Mouse (Mus musculus): Measurements from ENCODE around the gene Asb13. TPM values are rescaled to one million over a fixed set of nuclear protein-coding genes. Genes with fewer than 3 reads are reported as not detected.
A peak's percentile ranks its signal among the peaks of the same experiment; 100 is the strongest.

The Asb13 gene
- polyA plus RNA-seq (2014; fragmentation: Nextera tagmentation; extraction: Ambion mirVana): 6.0 and 6.6 TPM in 2 replicates

GRCm38 (mm10) chr13:3633895-3634811 is at the start of gene Asb13:
Gene Asb13, plus strand, starts transcription at chr13:3634032.
- Histone ChIP-seq H3K4me1 (ENCODE audit: control insufficient read depth, insufficient read depth, low read length) (peaks cover 3% of the 10 kb centered on the region; the same call in 1 of the 2 replicates), H3K9me3 (replicated peaks; ENCODE audit: control insufficient read depth, low read length) (no peaks in the 10 kb centered on the region), H3K27ac (ENCODE audit: low read depth, low read length) (no peak within 1 kb of the TSS), H3K4me2 (ENCODE audit: low read length) (peak within 1 kb of the TSS; percentile 69), H3K4me3 (ENCODE audit: low read depth, low read length) (peak within 1 kb of the TSS; percentile 60), H3K9ac (ENCODE audit: low read length) (peak within 1 kb of the TSS; percentile 84), H3K36me3 (ENCODE audit: control insufficient read depth, insufficient read depth, low read length) (no peaks in the 10 kb centered on the region), H3K27me3 (replicated peaks; ENCODE audit: control insufficient read depth, insufficient read depth, low read length) (no peaks in the 10 kb centered on the region)
- ATAC-seq (peak; percentile 96), DNase-seq (ENCODE audit: low spot score) (peak; percentile 84)
- under 1% methylated on average over 47 of the region's 47 CpGs for WGBS

DNA sequence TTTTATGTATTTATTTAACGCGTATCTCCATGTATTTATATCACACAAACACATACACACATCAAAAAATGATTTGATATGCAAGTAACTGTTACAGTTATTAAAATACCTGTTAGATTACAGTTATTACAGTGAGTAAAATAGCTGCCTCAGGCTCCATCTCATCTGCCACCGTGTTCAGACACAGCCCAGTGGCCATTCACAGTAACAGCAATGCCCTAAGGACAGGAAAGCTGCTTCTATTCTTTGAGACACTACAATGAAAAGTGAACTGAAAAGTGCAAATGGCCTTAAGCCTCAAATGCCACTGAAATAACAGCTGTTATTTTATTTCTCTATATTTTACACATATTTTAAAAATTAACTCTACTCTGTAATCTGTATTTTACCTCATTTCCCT is 43.0 kb upstream of the Asb13 start:
- H3K36me3 ChIP-seq (ENCODE audit: control insufficient read depth, insufficient read depth, low read length): peaks cover 61% of the 10 kb centered on the region
- no peaks in the 10 kb centered on the region for H3K4me1 ChIP-seq (ENCODE audit: control insufficient read depth, insufficient read depth, low read length)
- DNase-seq (ENCODE audit: low spot score) (no peak), ATAC-seq (no peak)
- H3K4me3 ChIP-seq (ENCODE audit: low read depth, low read length): no peak overlapping the region
- H3K4me2 ChIP-seq (ENCODE audit: low read length): no peak overlapping the region
- H3K27ac ChIP-seq (ENCODE audit: low read depth, low read length): no peak overlapping the region
- H3K27me3 ChIP-seq (replicated peaks; ENCODE audit: control insufficient read depth, insufficient read depth, low read length): no peaks in the 10 kb centered on the region
- 86% methylated on average over 3 of the region's 3 CpGs for WGBS
- no peaks in the 10 kb centered on the region for H3K9me3 ChIP-seq (replicated peaks; ENCODE audit: control insufficient read depth, low read length)
- no peak overlapping the region for H3K9ac ChIP-seq (ENCODE audit: low read length)

DNA sequence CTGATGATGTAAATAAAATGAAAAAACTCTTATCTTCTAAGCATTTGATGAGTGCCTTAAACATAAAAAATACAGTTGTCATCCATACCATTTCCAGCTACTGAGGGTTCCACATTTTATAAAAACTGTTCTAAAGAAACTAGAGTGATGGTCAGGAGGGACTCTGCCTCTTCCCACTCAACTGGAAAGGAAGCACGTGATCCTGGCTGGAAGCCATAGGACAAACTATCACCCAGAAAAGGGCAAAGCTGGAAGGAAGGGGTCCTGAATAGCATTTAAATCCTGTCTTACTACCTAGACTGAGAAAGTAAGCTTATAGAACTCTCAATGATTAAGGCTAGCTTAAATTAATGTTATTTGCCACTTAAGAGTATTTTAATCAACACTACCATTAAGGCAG is 39.5 kb upstream of the Asb13 start:
- H3K4me1 ChIP-seq (ENCODE audit: control insufficient read depth, insufficient read depth, low read length): no peaks in the 10 kb centered on the region
- peaks cover 64% of the 10 kb centered on the region for H3K36me3 ChIP-seq (ENCODE audit: control insufficient read depth, insufficient read depth, low read length)
- ATAC-seq (no peak), DNase-seq (ENCODE audit: low spot score) (no peak)
- no peak overlapping the region for H3K9ac ChIP-seq (ENCODE audit: low read length)
- H3K9me3 ChIP-seq (replicated peaks; ENCODE audit: control insufficient read depth, low read length): no peaks in the 10 kb centered on the region
- no peak overlapping the region for H3K27ac ChIP-seq (ENCODE audit: low read depth, low read length)
- no peak overlapping the region for H3K4me2 ChIP-seq (ENCODE audit: low read length)
- WGBS: 84% methylated on average over 1 of the region's 1 CpGs
- H3K27me3 ChIP-seq (replicated peaks; ENCODE audit: control insufficient read depth, insufficient read depth, low read length): no peaks in the 10 kb centered on the region
- H3K4me3 ChIP-seq (ENCODE audit: low read depth, low read length): no peak overlapping the region

- ATAC-seq (no peak), DNase-seq (ENCODE audit: low spot score) (no peak)
- no peaks in the 10 kb centered on the region for H3K4me1 ChIP-seq (ENCODE audit: control insufficient read depth, insufficient read depth, low read length)
- H3K4me3 ChIP-seq (ENCODE audit: low read depth, low read length): no peak overlapping the region
- H3K9ac ChIP-seq (ENCODE audit: low read length): no peak overlapping the region
- no peak overlapping the region for H3K4me2 ChIP-seq (ENCODE audit: low read length)
- peaks cover 53% of the 10 kb centered on the region for H3K36me3 ChIP-seq (ENCODE audit: control insufficient read depth, insufficient read depth, low read length)
- no peaks in the 10 kb centered on the region for H3K9me3 ChIP-seq (replicated peaks; ENCODE audit: control insufficient read depth, low read length)
- no peaks in the 10 kb centered on the region for H3K27me3 ChIP-seq (replicated peaks; ENCODE audit: control insufficient read depth, insufficient read depth, low read length)
- no peak overlapping the region for H3K27ac ChIP-seq (ENCODE audit: low read depth, low read length)
- 97% methylated on average over 6 of the region's 6 CpGs for WGBS
These were observed 37.6 kb upstream of the Asb13 start for GRCm38 (mm10) chr13:3596232-3596631.

DNA sequence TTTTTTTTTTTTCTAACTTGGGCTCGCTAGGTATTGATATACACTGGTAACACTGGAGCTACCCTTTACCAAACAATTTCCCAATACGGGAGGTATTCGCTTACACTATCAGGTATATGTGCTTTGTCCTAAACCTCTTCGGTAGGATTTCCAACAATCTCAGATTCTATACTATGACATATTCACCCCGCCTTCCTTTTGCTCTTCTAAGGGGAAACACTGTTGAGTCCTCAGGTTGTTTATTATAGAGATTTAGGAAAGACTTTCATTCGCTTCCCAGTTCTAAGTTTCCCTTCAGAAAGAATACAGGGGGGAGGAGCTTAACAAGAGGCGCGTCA is 24.1 kb upstream of the Asb13 start:
- ATAC-seq (no peak), DNase-seq (ENCODE audit: low spot score) (no peak)
- Histone ChIP-seq H3K27ac (ENCODE audit: low read depth, low read length) (0 out of 2 replicates have a peak overlapping the region, but pooled peaks have one; percentile 92), H3K27me3 (replicated peaks; ENCODE audit: control insufficient read depth, insufficient read depth, low read length) (no peaks in the 10 kb centered on the region), H3K4me3 (ENCODE audit: low read depth, low read length) (peak overlapping the region; percentile 95), H3K4me2 (ENCODE audit: low read length) (peak overlapping the region; percentile 72), H3K9ac (ENCODE audit: low read length) (peak overlapping the region; percentile 84), H3K4me1 (ENCODE audit: control insufficient read depth, insufficient read depth, low read length) (0 out of 2 replicates have a peak, but pooled peaks cover 3% of the 10 kb centered on the region), H3K36me3 (ENCODE audit: control insufficient read depth, insufficient read depth, low read length) (no peaks in the 10 kb centered on the region), H3K9me3 (replicated peaks; ENCODE audit: control insufficient read depth, low read length) (no peaks in the 10 kb centered on the region)
- WGBS: 19% methylated on average over 8 of the region's 8 CpGs

DNA sequence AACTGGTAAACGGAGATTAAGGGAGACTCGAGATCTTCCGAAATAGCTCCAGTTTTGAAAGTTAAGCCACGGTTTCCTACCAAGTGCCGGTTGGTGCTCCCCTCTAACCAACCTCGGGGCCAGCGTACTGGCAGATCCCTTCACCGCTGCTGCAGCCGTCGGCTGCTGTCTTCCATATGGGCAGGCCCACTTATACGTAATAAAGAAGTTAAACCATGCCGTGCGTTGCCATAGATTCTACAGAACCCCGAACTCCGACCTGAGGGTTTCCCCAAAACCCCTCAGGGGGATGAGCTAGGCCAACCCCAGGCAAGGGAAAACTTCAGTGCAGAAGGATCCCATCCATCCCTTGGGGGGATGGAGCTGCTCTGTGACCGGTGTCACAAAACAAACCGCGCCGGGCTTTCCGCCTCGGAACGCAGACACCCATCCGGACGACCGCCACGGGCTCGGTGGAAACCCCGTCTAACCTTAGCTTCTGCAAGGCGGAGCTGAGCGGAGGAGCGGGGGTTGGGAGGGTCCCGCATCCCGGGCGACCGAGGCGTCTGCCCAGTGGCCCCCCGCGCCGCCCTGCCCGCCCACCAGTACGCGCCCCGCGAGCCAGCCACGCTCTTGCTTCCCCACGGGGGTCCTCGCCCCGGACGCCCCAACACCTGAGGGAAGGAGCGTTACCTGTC is 23.6 kb upstream of the Asb13 start:
- peak; percentile 51 for DNase-seq (ENCODE audit: low spot score)
- no peaks in the 10 kb centered on the region for H3K36me3 ChIP-seq (ENCODE audit: control insufficient read depth, insufficient read depth, low read length)
- peak overlapping the region; percentile 72 for H3K4me2 ChIP-seq (ENCODE audit: low read length)
- peak; percentile 43 for ATAC-seq
- peak overlapping the region; percentile 84 for H3K9ac ChIP-seq (ENCODE audit: low read length)
- H3K9me3 ChIP-seq (replicated peaks; ENCODE audit: control insufficient read depth, low read length): no peaks in the 10 kb centered on the region
- H3K4me3 ChIP-seq (ENCODE audit: low read depth, low read length): peak overlapping the region; percentile 95
- no peaks in the 10 kb centered on the region for H3K27me3 ChIP-seq (replicated peaks; ENCODE audit: control insufficient read depth, insufficient read depth, low read length)
- H3K27ac ChIP-seq (ENCODE audit: low read depth, low read length): peak overlapping the region; percentile 92
- 0 out of 2 replicates have a peak, but pooled peaks cover 3% of the 10 kb centered on the region for H3K4me1 ChIP-seq (ENCODE audit: control insufficient read depth, insufficient read depth, low read length)
- under 1% methylated on average over 44 of the region's 50 CpGs for WGBS

GRCm38 (mm10) chr13:3610795-3611438 is 22.9 kb upstream of the Asb13 start, which contains the start of gene Fam208b:
Gene Fam208b, minus strand, starts transcription at chr13:3611108.
- Histone ChIP-seq H3K27ac (ENCODE audit: low read depth, low read length) (peak within 1 kb of the TSS; percentile 92), H3K4me3 (ENCODE audit: low read depth, low read length) (peak within 1 kb of the TSS; percentile 95), H3K27me3 (replicated peaks; ENCODE audit: control insufficient read depth, insufficient read depth, low read length) (no peaks in the 10 kb centered on the region), H3K4me2 (ENCODE audit: low read length) (peak within 1 kb of the TSS; percentile 72), H3K4me1 (ENCODE audit: control insufficient read depth, insufficient read depth, low read length) (0 out of 2 replicates have a peak, but pooled peaks cover 3% of the 10 kb centered on the region), H3K9ac (ENCODE audit: low read length) (peak within 1 kb of the TSS; percentile 84), H3K9me3 (replicated peaks; ENCODE audit: control insufficient read depth, low read length) (no peaks in the 10 kb centered on the region), H3K36me3 (ENCODE audit: control insufficient read depth, insufficient read depth, low read length) (no peaks in the 10 kb centered on the region)
- ATAC-seq: peak; percentile 99
- under 1% methylated on average over 58 of the region's 58 CpGs for WGBS
- peak; percentile 100 for DNase-seq (ENCODE audit: low spot score)

GRCm38 (mm10) chr13:3627139-3627538 is 6.7 kb upstream of the Asb13 start:
- Histone ChIP-seq H3K27ac (ENCODE audit: low read depth, low read length) (no peak overlapping the region), H3K9me3 (replicated peaks; ENCODE audit: control insufficient read depth, low read length) (no peaks in the 10 kb centered on the region), H3K4me1 (ENCODE audit: control insufficient read depth, insufficient read depth, low read length) (no peaks in the 10 kb centered on the region), H3K4me3 (ENCODE audit: low read depth, low read length) (no peak overlapping the region), H3K36me3 (ENCODE audit: control insufficient read depth, insufficient read depth, low read length) (no peaks in the 10 kb centered on the region), H3K4me2 (ENCODE audit: low read length) (no peak overlapping the region), H3K9ac (ENCODE audit: low read length) (no peak overlapping the region), H3K27me3 (replicated peaks; ENCODE audit: control insufficient read depth, insufficient read depth, low read length) (no peaks in the 10 kb centered on the region)
- WGBS: 58% methylated on average over 3 of the region's 3 CpGs
- ATAC-seq (no peak), DNase-seq (ENCODE audit: low spot score) (no peak)

Measured in forebrain, embryonic 14.5 days (tissue).